Mouse (Mus musculus) embryonic facial prominence, embryonic 15.5 days (tissue): ENCODE measurements at regions not wholly inside any gene's neighbourhood (a gene's known extent, or its start where the extent isn't known, plus 50 kb on each side); places are given as distances from the start of the nearest gene placed in this dataset.

ENCODE experiments used
- ATAC-seq: fragments of 200-750 bp; cut with Nextera tagmentation; 2 replicates; pipeline ENCODE4 v1.8.0; 2017; ENCODE audit warnings: low read depth, moderate TSS enrichment; ENCODE audit not compliant: insufficient number of reproducible peaks, low FRiP score, low TSS enrichment
- H3K27ac ChIP-seq: fragments of 300-500 bp; sonication (generic); replicated peaks from 2 replicates; pipeline ENCODE4 v1.5.1; 2015; ENCODE audit warnings: mild to moderate bottlenecking, inconsistent platforms
- H3K27me3 ChIP-seq: fragments of 300-500 bp; sonication (generic); 2 replicates; pipeline ENCODE4 v1.6.1; 2015; ENCODE audit warnings: inconsistent platforms
- H3K36me3 ChIP-seq: fragments of 300-500 bp; sonication (generic); 2 replicates; pipeline ENCODE4 v1.6.1; 2015; ENCODE audit warnings: mild to moderate bottlenecking, inconsistent platforms
- H3K4me1 ChIP-seq: fragments of 300-500 bp; sonication (generic); 2 replicates; pipeline ENCODE4 v1.6.1; 2015; ENCODE audit warnings: inconsistent platforms
- H3K4me2 ChIP-seq: fragments of 300-500 bp; sonication (generic); replicated peaks from 2 replicates; pipeline ENCODE4 v1.6.1; 2015; ENCODE audit warnings: mild to moderate bottlenecking, inconsistent platforms
- H3K4me3 ChIP-seq: fragments of 300-500 bp; sonication (generic); replicated peaks from 2 replicates; pipeline ENCODE4 v1.5.1; 2015; ENCODE audit warnings: mild to moderate bottlenecking, inconsistent platforms
- H3K9ac ChIP-seq: fragments of 300-500 bp; sonication (generic); 2 replicates; pipeline ENCODE4 v1.6.1; 2015; ENCODE audit warnings: inconsistent platforms
- H3K9me3 ChIP-seq: fragments of 300-500 bp; sonication (generic); replicated peaks from 2 replicates; pipeline ENCODE4 v1.6.1; 2016; ENCODE audit warnings: inconsistent platforms
- WGBS: fragments of 180-500 bp; shearing (Covaris S2); methylation state at CpG from one replicate; pipeline ENCODE4 v1.1.7; 2015; 5-methylcytosine and 5-hydroxymethylcytosine counted together

DNA sequence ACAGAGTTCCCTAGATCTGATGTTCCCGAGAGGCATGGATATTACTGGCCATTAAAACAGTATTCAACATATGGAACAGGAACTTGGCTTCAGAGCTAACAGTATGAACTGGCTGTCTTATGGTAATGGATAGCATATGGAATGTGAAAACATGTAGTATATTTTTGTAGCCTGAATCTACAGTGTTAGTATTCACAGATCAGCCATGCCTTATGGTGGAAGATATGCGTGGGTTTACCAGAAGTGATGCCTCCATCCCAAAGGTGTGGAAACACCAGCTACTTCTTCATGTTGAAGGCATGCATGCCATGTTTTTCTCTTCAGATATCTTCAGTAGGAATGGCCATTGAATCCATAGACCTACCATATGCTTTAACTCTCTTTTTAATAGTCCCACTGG lies 444.6 kb downstream of the Mdfic start:
- WGBS = 77% methylated on average over 2 of the region's 2 CpGs
- no peak overlapping the region for H3K4me3 ChIP-seq
- no peak for ATAC-seq
- H3K4me2 ChIP-seq = no peak overlapping the region
- no peaks in the 10 kb centered on the region for H3K36me3 ChIP-seq
- H3K9ac ChIP-seq = no peak overlapping the region
- H3K27ac ChIP-seq = no peak overlapping the region
- no peaks in the 10 kb centered on the region for H3K4me1 ChIP-seq
- H3K9me3 ChIP-seq = no peaks in the 10 kb centered on the region
- no peaks in the 10 kb centered on the region for H3K27me3 ChIP-seq

DNA sequence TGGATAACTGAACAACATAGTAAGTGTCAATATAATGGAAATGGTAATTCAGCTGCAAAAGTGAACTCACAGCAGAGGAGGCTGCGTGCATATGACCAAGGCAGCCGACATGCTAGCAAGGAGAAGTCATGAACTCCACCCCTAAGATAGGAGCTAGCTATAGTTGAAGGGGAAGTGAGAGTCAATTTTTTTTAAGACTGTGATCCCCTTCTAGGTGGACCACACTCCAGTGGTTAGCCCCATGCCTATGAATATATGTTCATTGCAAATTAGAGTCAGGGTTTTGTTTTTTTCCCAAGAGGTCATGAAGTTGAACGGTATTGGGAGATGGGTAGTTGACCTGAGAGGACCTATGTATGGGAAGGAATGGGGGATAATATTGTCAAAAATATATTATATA lies 451.4 kb downstream of the Mdfic start:
- no peak overlapping the region for H3K27ac ChIP-seq
- ATAC-seq = no peak

DNA sequence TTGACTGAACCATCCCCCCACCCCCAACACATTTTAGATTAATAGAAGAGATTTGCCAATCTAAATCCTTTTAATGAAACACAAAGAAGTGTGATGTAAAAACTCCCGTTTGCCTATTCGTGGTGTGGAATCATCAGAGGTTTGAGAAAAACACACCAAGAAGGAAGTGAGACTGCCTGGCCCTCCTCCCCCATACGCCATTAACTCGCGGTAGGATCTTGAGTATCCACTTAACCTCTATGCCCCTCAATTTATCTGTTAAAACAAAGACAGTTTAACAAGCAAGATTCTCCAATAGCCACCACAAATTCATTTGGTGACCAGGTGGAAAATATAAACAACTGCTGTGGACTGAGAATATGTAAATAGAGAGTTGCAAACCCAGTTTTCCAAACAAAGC lies 456.9 kb downstream of the Mdfic start:
- H3K9ac ChIP-seq = no peak overlapping the region
- H3K27ac ChIP-seq = no peak overlapping the region
- H3K27me3 ChIP-seq = no peaks in the 10 kb centered on the region
- no peaks in the 10 kb centered on the region for H3K4me1 ChIP-seq
- no peak overlapping the region for H3K4me2 ChIP-seq
- 47% methylated on average over 5 of the region's 5 CpGs for WGBS
- no peak overlapping the region for H3K4me3 ChIP-seq
- H3K36me3 ChIP-seq = no peaks in the 10 kb centered on the region
- no peaks in the 10 kb centered on the region for H3K9me3 ChIP-seq
- ATAC-seq = no peak

More for the DNA sequence above, 451.4 kb downstream of the Mdfic start:
- Histone ChIP-seq H3K27me3 (no peaks in the 10 kb centered on the region), H3K36me3 (no peaks in the 10 kb centered on the region), H3K4me1 (no peaks in the 10 kb centered on the region), H3K4me3 (no peak overlapping the region), H3K9ac (no peak overlapping the region), H3K9me3 (no peaks in the 10 kb centered on the region), H3K4me2 (no peak overlapping the region)
- 92% methylated on average over 3 of the region's 3 CpGs for WGBS

DNA sequence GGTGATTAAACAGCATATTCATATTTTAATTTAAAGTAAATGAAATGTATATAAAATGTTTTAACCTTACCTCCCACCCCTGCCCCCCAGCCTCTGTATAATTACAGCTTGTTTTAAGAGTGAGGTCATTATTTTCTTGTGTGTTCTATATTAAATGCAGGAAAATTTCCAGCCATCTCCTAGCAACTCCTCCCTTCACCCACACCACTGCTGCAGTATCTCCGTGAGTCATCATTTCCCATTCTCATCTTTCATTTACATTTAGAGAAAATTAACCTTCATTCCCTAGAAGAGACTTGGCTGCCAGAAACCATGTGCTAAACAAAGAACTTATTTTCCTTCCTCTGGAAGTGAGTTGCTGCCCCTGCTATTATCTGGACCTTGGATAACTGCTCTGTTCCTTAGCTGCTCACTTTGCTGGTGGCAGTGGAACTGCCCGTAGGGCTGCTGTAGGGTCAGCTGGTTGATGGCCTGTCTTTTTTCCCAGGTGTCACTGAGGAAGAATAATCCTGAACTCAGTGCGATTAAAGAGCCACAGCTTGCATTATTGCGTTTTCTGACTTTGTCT lies 467.6 kb downstream of the Mdfic start:
- H3K4me3 ChIP-seq = no peak overlapping the region
- no peaks in the 10 kb centered on the region for H3K4me1 ChIP-seq
- no peaks in the 10 kb centered on the region for H3K9me3 ChIP-seq
- ATAC-seq = no peak
- H3K27ac ChIP-seq = no peak overlapping the region
- WGBS = 31% methylated on average over 4 of the region's 4 CpGs
- no peaks in the 10 kb centered on the region for H3K27me3 ChIP-seq
- no peaks in the 10 kb centered on the region for H3K36me3 ChIP-seq
- H3K9ac ChIP-seq = no peak overlapping the region
- no peak overlapping the region for H3K4me2 ChIP-seq

- 39% methylated on average over 5 of the region's 5 CpGs for WGBS
- no peaks in the 10 kb centered on the region for H3K27me3 ChIP-seq
- no peak for ATAC-seq
- no peaks in the 10 kb centered on the region for H3K36me3 ChIP-seq
- no peaks in the 10 kb centered on the region for H3K4me1 ChIP-seq
- no peak overlapping the region for H3K4me2 ChIP-seq
- H3K9ac ChIP-seq = no peak overlapping the region
- H3K9me3 ChIP-seq = no peaks in the 10 kb centered on the region
- no peak overlapping the region for H3K27ac ChIP-seq
- no peak overlapping the region for H3K4me3 ChIP-seq
Observed at GRCm38 (mm10) chr6:16212975-16213374, 492.5 kb downstream of the Mdfic start.

- no peaks in the 10 kb centered on the region for H3K27me3 ChIP-seq
- H3K36me3 ChIP-seq = no peaks in the 10 kb centered on the region
- ATAC-seq = no peak
- no peaks in the 10 kb centered on the region for H3K4me1 ChIP-seq
- 39% methylated on average over 4 of the region's 4 CpGs for WGBS
- no peak overlapping the region for H3K4me2 ChIP-seq
- no peak overlapping the region for H3K4me3 ChIP-seq
- H3K9ac ChIP-seq = no peak overlapping the region
- H3K9me3 ChIP-seq = no peaks in the 10 kb centered on the region
- no peak overlapping the region for H3K27ac ChIP-seq
Observed at GRCm38 (mm10) chr6:16213635-16214034, 493.2 kb downstream of the Mdfic start.

DNA sequence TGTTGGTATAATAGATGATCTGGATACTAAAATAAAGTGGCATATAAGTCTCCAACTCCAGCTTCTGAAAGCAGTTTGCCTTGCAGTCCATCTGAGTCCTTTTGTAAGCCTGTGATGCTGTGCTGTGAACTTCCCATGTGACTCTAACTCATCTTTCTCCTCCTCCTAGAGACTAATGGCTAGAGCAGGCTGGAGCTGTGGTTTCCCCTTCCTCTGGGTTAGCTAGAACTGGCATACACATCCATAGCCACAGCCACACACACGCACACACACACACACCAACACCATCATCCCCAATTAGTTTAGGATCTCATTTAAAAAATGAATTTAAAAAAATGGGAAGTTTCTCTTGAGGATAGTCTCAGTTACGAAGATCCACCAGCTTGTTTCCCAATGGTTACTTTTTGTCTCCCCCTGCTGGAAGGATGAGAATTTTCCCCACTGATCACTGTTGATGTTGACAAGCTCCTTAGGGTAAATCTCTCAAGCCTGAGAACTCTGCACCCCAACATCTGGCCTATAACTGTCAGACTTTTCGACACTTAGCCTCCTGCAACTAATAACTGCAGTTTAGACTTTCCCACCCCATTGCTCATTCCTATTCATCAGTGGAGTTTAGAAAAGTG lies 500.7 kb downstream of the Mdfic start:
- no peak for ATAC-seq
- H3K4me1 ChIP-seq = no peaks in the 10 kb centered on the region
- no peak overlapping the region for H3K4me3 ChIP-seq
- H3K27ac ChIP-seq = no peak overlapping the region
- no peak overlapping the region for H3K4me2 ChIP-seq
- no peaks in the 10 kb centered on the region for H3K36me3 ChIP-seq
- H3K27me3 ChIP-seq = no peaks in the 10 kb centered on the region
- no peaks in the 10 kb centered on the region for H3K9me3 ChIP-seq
- 36% methylated on average over 3 of the region's 3 CpGs for WGBS
- no peak overlapping the region for H3K9ac ChIP-seq
